Mouse (Mus musculus) kidney, adult 2 months (tissue): Measurements from ENCODE around the gene Col19a1. TPM values are rescaled to one million over a fixed set of nuclear protein-coding genes. Genes with fewer than 3 reads are reported as not detected.

Experiments
- DNase-seq: peaks from one replicate; pipeline ENCODE4 v3.0.0; 2021
- H3K27ac ChIP-seq: fragments of 200-500 bp; 2 replicates; pipeline ENCODE4 v1.5.1; 2012; ENCODE audit warnings: low read depth, low read length, control low read depth, inconsistent platforms; ENCODE audit not compliant: insufficient read depth
- H3K27me3 ChIP-seq: fragments of 200-500 bp; replicated peaks from 2 replicates; pipeline ENCODE4 v1.6.1; 2012; ENCODE audit warnings: mild to moderate bottlenecking, moderate library complexity, low read length, inconsistent platforms; ENCODE audit not compliant: control insufficient read depth, insufficient read depth
- H3K36me3 ChIP-seq: fragments of 200-500 bp; 2 replicates; pipeline ENCODE4 v1.6.1; 2012; ENCODE audit warnings: mild to moderate bottlenecking, moderate library complexity, low read length, inconsistent platforms; ENCODE audit not compliant: control insufficient read depth, insufficient read depth
- H3K4me1 ChIP-seq: fragments of 200-500 bp; 2 replicates; pipeline ENCODE4 v1.6.1; 2011; ENCODE audit warnings: low read length; ENCODE audit not compliant: control insufficient read depth, insufficient read depth
- H3K4me3 ChIP-seq: fragments of 200-500 bp; 2 replicates; pipeline ENCODE4 v1.5.1; 2011; ENCODE audit warnings: mild to moderate bottlenecking, low read depth, low read length, control low read depth; ENCODE audit not compliant: insufficient read depth
- CTCF ChIP-seq: fragments of 200-500 bp; conservative IDR thresholded peaks from 2 replicates; pipeline ENCODE4 v1.5.1; 2011; ENCODE audit warnings: low read depth, mild to moderate bottlenecking, control low read depth, low read length, moderate library complexity, mixed read lengths; ENCODE audit not compliant: insufficient read depth, insufficient read length
- POLR2A ChIP-seq: fragments of 200-500 bp; IDR thresholded peaks from one replicate; pipeline ENCODE4 v1.6.1; 2011; ENCODE audit warnings: low read depth, low read length, control low read depth
- whole genome bisulfite sequencing: fragments of 180-500 bp; shearing (Covaris S2); methylation state at CpG from one replicate; pipeline ENCODE4 v1.1.7; 2018; 5-methylcytosine and 5-hydroxymethylcytosine counted together
- polyA plus RNA-seq: library from polyadenylated mRNA; depleted of rRNA; stranded (reverse); fragments of >200 nt; gene quantifications from 2 replicates; pipeline ENCODE4 v1.2.3, GENCODE M21; 2012; rRNA removed

The Col19a1 gene
- polyA plus RNA-seq, 1 experiment = 0.03 TPM

DNA sequence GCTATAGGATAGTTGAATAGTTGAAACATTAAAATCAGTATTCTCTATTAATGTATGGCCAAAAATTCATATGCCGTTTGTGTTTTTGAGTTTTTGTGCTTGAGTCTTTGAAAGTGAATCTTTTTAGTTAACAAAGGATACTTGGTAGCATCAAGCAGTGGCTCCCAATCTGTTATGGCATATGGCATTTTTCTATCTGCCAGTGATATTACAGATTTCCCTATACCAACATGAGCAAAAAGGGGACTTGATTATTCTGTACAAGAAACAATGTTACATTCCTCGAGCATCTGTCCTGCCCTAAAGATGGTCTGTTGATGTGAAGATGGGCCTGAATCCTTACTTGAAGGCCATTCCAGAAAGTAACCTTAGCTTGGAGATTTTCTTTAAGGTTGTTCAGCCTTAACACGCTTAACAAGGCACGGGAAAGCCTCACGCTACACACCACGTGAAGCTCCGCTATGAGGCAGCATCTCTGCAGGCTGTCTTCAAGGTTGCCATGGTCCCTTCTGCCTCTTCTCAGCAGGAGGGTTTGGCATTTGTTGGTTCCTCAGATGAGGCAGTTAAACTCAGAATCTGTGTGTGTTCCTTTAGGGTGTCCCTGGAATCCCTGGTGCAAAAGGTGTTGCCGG lies 364.2 kb downstream of the Col19a1 start:
- Histone ChIP-seq H3K4me3 (no peak overlapping the region), H3K36me3 (no peaks in the 10 kb centered on the region), H3K4me1 (no peaks in the 10 kb centered on the region), H3K27me3 (no peaks in the 10 kb centered on the region; the same call in 1 of the 2 replicates), H3K27ac (no peak overlapping the region)
- WGBS = 88% methylated on average over 8 of the region's 8 CpGs
- TF ChIP-seq POLR2A = no peak
- DNase-seq = no peak

DNA sequence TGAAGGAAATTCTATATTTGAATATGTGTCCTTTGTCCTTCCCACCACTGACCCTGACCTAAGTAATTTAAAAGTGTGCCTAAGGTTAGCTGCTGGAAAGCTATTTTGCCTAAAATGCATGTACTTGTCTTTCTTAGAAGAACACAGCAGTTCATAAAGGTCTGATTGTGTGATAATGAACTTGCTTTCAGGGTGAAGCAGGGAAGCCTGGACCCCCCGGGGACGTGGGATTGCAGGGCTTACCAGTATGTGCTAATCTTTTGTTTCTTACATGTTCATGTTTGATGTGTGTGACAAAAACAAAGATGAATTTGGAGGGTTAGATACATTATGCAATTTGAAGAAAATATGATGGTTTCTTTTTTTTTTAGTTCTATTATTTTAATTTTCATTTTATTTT lies 365.0 kb downstream of the Col19a1 start:
- Histone ChIP-seq H3K27ac (no peak overlapping the region), H3K4me1 (no peaks in the 10 kb centered on the region), H3K27me3 (no peaks in the 10 kb centered on the region; the same call in 1 of the 2 replicates), H3K4me3 (no peak overlapping the region), H3K36me3 (no peaks in the 10 kb centered on the region)
- DNase-seq = no peak
- WGBS = 85% methylated on average over 2 of the region's 2 CpGs
- TF ChIP-seq CTCF = no peak
- TF ChIP-seq POLR2A = no peak

- DNase-seq = no peak
- no peak overlapping the region for H3K27ac ChIP-seq
- WGBS = 54% methylated on average over 6 of the region's 6 CpGs
- TF ChIP-seq CTCF = no peak
- no peak for TF ChIP-seq POLR2A
- no peaks in the 10 kb centered on the region for H3K4me1 ChIP-seq
- H3K4me3 ChIP-seq = no peak overlapping the region
- no peaks in the 10 kb centered on the region for H3K36me3 ChIP-seq
- H3K27me3 ChIP-seq = no peaks in the 10 kb centered on the region; the same call in 1 of the 2 replicates
These were observed 368.2 kb downstream of the Col19a1 start for GRCm38 (mm10) chr1:24219041-24219440.

Other genes starting within 250 kb of the Col19a1 start
- 31.4 and 39.6 TPM in 2 replicates for gene Lmbrd1, start 91.2 kb upstream of the Col19a1 start, polyA plus RNA-seq